14 mouse cellular contexts compared by ENCODE assay signal in the genomic region with DNA sequence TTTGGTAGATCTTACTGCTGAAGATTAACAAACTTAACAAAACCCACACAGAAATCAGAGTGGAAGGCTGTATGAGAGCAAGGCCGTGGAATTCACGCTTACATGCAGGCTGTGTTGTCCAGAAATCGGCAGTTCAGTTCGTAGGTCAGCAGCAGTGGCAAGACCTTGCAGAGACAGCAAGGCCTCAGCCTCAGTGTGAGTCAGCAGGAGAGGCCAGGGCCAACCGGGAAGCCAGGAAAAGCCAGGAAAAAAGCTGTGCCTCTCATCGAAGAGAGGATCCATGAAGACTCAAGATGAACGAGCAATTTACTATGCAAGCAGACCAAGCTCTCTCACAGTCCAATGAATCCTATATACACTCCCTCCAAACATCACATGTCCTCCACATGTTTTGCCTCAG.
"Had no signal": no experiment of that assay in that cellular context is flagged by ENCODE, and none has a peak within 500 bp of the region (broad histone marks: within the 10 kb centered on the region; RNA-seq: fewer than 3 reads in every experiment).

No protein-coding gene starts in this region.

- H3K27me3 ChIP-seq: liver, embryonic 13.5 days; lung, embryonic 15.5 days; megakaryocyte, embryonic 14.5 days; midbrain, embryonic 15.5 days had no signal

- H3K4me1 ChIP-seq: liver, embryonic 13.5 days had no signal

- DNase-seq: kidney, adult 8-10 months; kidney, postnatal 25 days; layer of hippocampus, postnatal 36 days; liver; liver, embryonic 13.5 days; liver, postnatal 0 days; lung, postnatal 14 days; right cerebral cortex, postnatal 14 days had no signal

- H3K36me3 ChIP-seq: limb, embryonic 12.5 days; liver, embryonic 13.5 days; lung, embryonic 15.5 days; midbrain, embryonic 15.5 days had no signal

- H3K9me3 ChIP-seq: liver, embryonic 13.5 days; lung, embryonic 15.5 days; midbrain, embryonic 15.5 days had no signal

- H3K4me2 ChIP-seq: limb, embryonic 12.5 days; liver, embryonic 13.5 days; lung, embryonic 15.5 days; midbrain, embryonic 11.5 days; midbrain, embryonic 15.5 days had no signal

- H3K27ac ChIP-seq: limb, embryonic 12.5 days; liver, embryonic 13.5 days; lung, embryonic 15.5 days; macrophage; midbrain, embryonic 15.5 days had no signal

- H3K9ac ChIP-seq: limb, embryonic 12.5 days; liver, embryonic 13.5 days; liver, postnatal 0 days; lung, embryonic 15.5 days; midbrain, embryonic 15.5 days had no signal

- ATAC-seq: liver, postnatal 0 days; midbrain, embryonic 15.5 days had no signal

- H3K4me3 ChIP-seq: limb, embryonic 12.5 days; liver, embryonic 13.5 days; lung, embryonic 15.5 days; megakaryocyte, embryonic 14.5 days; midbrain, embryonic 15.5 days had no signal
